Mouse (Mus musculus) 416B (cell line): ENCODE measurements at regions not wholly inside any gene's neighbourhood (a gene's known extent, or its start where the extent isn't known, plus 50 kb on each side); places are given as distances from the start of the nearest gene placed in this dataset.

ENCODE experiments used
- DNase-seq: peaks from one replicate; pipeline ENCODE4 v3.0.0; 2011; ENCODE audit warnings: low read depth

- no peak for DNase-seq
Measured at GRCm38 (mm10) chr7:128834894-128835293, 90.2 kb downstream of the Sec23ip start.

- no peak for DNase-seq
Measured at GRCm38 (mm10) chr7:128836435-128836834, 91.7 kb downstream of the Sec23ip start.

- no peak for DNase-seq
Measured at GRCm38 (mm10) chr7:128842561-128842960, 97.8 kb downstream of the Sec23ip start.

- no peak for DNase-seq
Measured at GRCm38 (mm10) chr7:128843576-128843975, 98.8 kb downstream of the Sec23ip start.

GRCm38 (mm10) chr7:128849261-128849660 lies 104.5 kb downstream of the Sec23ip start:
- no peak for DNase-seq

GRCm38 (mm10) chr7:128854193-128854592 lies 109.5 kb downstream of the Sec23ip start:
- DNase-seq, result no peak

GRCm38 (mm10) chr7:128854690-128855343 lies 110.1 kb downstream of the Sec23ip start:
- no peak for DNase-seq

- DNase-seq, result peak; percentile 59
Measured at GRCm38 (mm10) chr7:128860141-128860540, 115.4 kb downstream of the Sec23ip start.

- no peak for DNase-seq
Measured at GRCm38 (mm10) chr7:128860709-128861108, 116.0 kb downstream of the Sec23ip start.

GRCm38 (mm10) chr7:128861376-128861775 lies 116.6 kb downstream of the Sec23ip start:
- no peak for DNase-seq

GRCm38 (mm10) chr7:128868799-128869198 lies 124.1 kb downstream of the Sec23ip start:
- DNase-seq, result no peak

GRCm38 (mm10) chr7:128884015-128884414 lies 139.3 kb downstream of the Sec23ip start:
- peak; percentile 4 for DNase-seq

GRCm38 (mm10) chr7:128885551-128885950 lies 140.8 kb downstream of the Sec23ip start:
- no peak for DNase-seq

- DNase-seq, result no peak
Measured at GRCm38 (mm10) chr7:128910134-128910533, 165.4 kb downstream of the Sec23ip start.

- peak; percentile 2 for DNase-seq
Measured at GRCm38 (mm10) chr7:128937976-128938730, 193.4 kb downstream of the Sec23ip start.

GRCm38 (mm10) chr7:128960575-128960974 lies 215.8 kb downstream of the Sec23ip start:
- no peak for DNase-seq

- no peak for DNase-seq
Measured at GRCm38 (mm10) chr7:128979904-128980303, 235.2 kb downstream of the Sec23ip start.

- DNase-seq, result no peak
Measured at GRCm38 (mm10) chr7:128980827-128981226, 236.1 kb downstream of the Sec23ip start.

- DNase-seq, result no peak
Measured at GRCm38 (mm10) chr7:128998759-128999158, 254.0 kb downstream of the Sec23ip start.

GRCm38 (mm10) chr7:129002419-129002818 lies 254.4 kb upstream of the Plpp4 start:
- no peak for DNase-seq

- no peak for DNase-seq
Measured at GRCm38 (mm10) chr7:129003150-129003549, 253.7 kb upstream of the Plpp4 start.

- no peak for DNase-seq
Measured at GRCm38 (mm10) chr7:129016353-129016752, 240.5 kb upstream of the Plpp4 start.

- DNase-seq, result no peak
Measured at GRCm38 (mm10) chr7:129027116-129027515, 229.7 kb upstream of the Plpp4 start.

- no peak for DNase-seq
Measured at GRCm38 (mm10) chr7:129048023-129048422, 208.8 kb upstream of the Plpp4 start.
